Mouse (Mus musculus): ENCODE results near the gene Ric1. TPM values are rescaled to one million over a fixed set of nuclear protein-coding genes. Genes with fewer than 3 reads are reported as not detected.

The Ric1 gene
- polyA plus RNA-seq (2015; fragmentation: Nextera tagmentation; extraction: Ambion mirVana), result 13.5 TPM in 2 replicates

DNA sequence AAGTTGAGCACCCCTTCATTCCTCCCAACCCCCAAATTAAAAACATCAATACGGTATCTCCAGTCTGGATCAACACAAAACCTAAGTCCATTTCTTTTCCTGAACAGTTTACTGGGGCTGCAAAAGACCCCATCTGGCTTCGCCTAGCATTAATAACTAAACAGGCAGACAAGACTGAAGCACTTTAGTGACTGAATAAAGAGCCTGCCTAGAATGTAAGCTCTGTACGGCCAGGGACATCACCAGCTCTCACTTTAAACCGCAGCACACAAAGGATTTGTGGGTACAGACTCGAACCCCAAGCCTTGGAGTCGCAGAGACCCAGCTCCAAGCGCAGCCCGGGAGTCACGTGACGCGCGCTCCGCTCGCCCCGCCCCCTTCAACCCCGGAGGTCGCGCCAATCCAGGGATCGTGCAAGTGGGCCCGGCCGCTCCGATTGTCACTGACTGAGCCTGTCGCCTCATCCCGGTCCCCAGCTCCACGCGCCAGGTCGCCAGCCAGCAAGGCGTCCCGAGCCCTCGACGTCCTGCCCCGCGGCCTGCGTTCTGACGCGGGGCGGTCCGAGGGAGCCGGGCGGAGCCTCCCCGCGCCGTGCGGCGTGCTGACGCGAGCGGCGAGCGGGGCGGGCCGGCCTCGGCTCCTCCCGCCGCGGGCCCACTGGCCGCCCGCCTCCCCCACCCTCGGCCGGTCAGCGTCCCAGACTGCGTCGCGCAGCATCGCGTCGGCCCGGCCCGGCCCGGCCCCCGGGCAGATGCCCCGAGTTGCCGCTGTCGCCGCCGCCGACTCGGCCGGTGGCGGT is at the start of gene Ric1:
TSS of gene Ric1 (plus strand) at position 646 of the 799 bp plus-strand sequence.

DNA sequence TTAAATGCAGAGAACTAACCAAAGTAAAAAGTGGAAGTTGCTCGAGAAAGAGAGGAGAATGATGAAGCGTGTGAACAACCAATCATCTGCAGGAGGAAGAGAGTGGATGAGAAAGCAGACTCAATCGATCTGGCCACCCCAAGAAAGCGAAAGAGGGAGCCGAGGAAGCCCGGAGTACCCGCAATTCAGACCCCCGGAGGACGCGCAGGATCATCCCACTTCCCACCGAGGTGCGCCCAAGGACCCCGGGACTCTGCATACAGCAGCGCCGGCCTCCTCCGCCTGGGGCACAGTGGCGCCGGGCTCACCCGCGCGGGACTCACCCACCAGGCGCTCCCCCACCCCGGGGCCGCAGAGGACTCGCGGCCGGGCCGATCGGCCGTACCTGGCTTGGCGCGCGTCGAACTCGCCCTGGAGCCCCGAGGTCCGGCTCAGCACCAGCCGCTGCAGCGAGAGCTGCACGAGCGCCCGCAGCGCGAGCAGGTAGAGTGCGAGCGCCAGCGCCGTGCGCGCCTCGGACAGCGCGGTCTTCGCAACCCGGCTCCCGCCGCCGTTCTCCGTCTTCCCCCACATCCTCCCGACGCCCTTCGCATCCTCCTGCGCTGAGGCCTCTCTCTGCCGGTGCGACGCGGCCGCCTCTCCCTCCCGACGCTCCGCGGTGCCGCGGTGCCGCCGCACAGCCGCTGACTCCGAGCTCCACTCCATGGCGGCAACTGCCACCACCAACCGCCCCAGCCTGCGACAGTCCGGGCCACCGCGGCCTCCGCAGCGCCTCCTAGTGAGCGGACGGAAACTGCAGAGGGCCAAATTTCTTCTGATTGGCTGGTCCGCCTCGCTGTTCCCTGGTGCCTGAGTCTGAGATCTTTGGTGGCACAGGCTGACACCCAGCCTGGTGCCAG is 125.8 kb downstream of the Ric1 start, which contains the start of gene Ermp1:
TSS of gene Ermp1 (minus strand) at position 765 of the 899 bp plus-strand sequence.

Other genes starting within 250 kb of the Ric1 start
- 1.2 and 1.9 TPM in 2 replicates for gene Insl6, start 196.9 kb upstream of the Ric1 start, polyA plus RNA-seq (2015; fragmentation: Nextera tagmentation; extraction: Ambion mirVana)
- 5.1 and 6.3 TPM in 2 replicates for gene Rln1, start 187.6 kb upstream of the Ric1 start, polyA plus RNA-seq (2015; fragmentation: Nextera tagmentation; extraction: Ambion mirVana)
- 68.9 and 69.0 TPM in 2 replicates for gene Plgrkt, start 154.9 kb upstream of the Ric1 start, polyA plus RNA-seq (2015; fragmentation: Nextera tagmentation; extraction: Ambion mirVana)
- gene Cd274, start 154.8 kb upstream of the Ric1 start, polyA plus RNA-seq (2015; fragmentation: Nextera tagmentation; extraction: Ambion mirVana), result 0.57 and 0.61 TPM in 2 replicates
- gene Pdcd1lg2, start 111.4 kb upstream of the Ric1 start, polyA plus RNA-seq (2015; fragmentation: Nextera tagmentation; extraction: Ambion mirVana), result 0.14 and 0.15 TPM in 2 replicates
- 11.6 and 11.9 TPM in 2 replicates for gene Ermp1, start 126.1 kb downstream of the Ric1 start, polyA plus RNA-seq (2015; fragmentation: Nextera tagmentation; extraction: Ambion mirVana)
- not detected in 2 replicates for gene Mlana, start 175.5 kb downstream of the Ric1 start, polyA plus RNA-seq (2015; fragmentation: Nextera tagmentation; extraction: Ambion mirVana)

Measured in neural tube, postnatal 0 days (tissue).